Mouse (Mus musculus) adrenal gland, postnatal 4 days (tissue): ENCODE data around the gene Gm28230. TPM values are rescaled to one million over a fixed set of nuclear protein-coding genes. Genes with fewer than 3 reads are reported as not detected.

Experiments
- DNase-seq, 2 experiments: peaks; one replicate each; pipeline ENCODE4 v3.0.0; 2021 to 2022; ENCODE audit warnings: low spot score in 2 of 2, mixed read lengths in 2 of 2
- total RNA-seq, 2 experiments: library from RNA; stranded (reverse); gene quantifications; 2 replicates each; pipeline ENCODE4 v1.2.3; 2021

The Gm28230 gene
- total RNA-seq, 2 experiments from 2014 or later: 1.4 to 3.7 TPM

- DNase-seq: no peak
These were observed 12.3 kb downstream of the Gm28230 start for GRCm38 (mm10) chr2:74738623-74739475.

- DNase-seq: no peak
These were observed 12.9 kb downstream of the Gm28230 start for GRCm38 (mm10) chr2:74739476-74739800.

DNA sequence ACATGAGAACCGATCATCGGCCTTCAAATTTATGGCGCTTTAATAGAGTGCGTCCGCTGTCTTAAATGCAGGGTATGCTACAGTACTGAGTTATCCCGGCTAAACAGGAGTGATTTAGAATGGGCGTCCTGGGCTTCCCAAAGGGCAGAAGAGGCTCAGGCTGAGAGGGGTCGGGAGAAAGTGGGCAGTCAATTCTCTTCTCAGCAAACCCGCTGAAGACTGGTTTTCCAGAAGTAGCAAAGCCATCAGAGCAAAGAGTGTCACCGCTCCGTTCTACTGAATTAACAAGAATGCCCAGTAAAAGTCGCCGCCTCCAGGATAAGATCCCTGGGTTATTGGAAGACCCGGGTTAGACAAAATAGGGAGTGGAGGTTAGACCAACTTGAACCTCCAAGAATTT is 13.3 kb downstream of the Gm28230 start:
- no peak for DNase-seq

GRCm38 (mm10) chr2:74740311-74741091 is 14.0 kb downstream of the Gm28230 start:
- no peak for DNase-seq

DNA sequence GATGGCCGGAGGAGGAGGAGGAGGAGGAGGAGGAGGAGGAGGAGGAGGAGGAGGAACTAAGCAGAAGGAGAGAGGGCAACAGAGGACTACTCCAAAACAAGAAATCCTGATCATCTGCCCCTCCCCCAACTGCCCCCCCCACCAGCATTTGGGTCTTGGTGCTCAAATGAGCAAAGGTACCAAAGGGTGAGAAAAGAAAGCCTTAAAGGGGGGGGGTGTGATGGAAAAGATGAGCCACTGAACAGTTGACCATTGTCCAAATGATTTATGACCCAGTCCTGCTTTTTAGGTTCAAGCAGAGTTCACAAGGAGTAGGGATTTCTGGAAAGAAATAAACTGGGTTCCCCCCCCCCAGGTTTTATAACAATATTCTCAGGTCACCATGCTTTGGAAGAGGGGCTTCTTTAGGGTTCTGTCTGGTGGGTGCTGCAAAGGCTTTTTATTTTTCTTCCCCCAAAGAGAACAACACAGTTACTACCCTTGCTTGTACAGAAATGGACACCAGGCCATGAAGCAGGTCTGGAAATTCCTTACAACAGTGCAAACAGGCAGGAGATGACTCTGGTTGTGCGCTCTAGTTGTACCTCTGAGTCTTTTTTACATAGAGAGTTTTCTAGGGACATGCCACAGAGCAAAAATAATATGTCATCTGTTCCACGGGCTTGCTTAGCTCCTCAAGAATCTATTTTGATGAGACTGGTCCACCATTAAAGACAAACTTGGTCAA is 14.9 kb downstream of the Gm28230 start:
- no peak for DNase-seq

- no peak for DNase-seq
These were observed 15.4 kb downstream of the Gm28230 start for GRCm38 (mm10) chr2:74741979-74742277.

DNA sequence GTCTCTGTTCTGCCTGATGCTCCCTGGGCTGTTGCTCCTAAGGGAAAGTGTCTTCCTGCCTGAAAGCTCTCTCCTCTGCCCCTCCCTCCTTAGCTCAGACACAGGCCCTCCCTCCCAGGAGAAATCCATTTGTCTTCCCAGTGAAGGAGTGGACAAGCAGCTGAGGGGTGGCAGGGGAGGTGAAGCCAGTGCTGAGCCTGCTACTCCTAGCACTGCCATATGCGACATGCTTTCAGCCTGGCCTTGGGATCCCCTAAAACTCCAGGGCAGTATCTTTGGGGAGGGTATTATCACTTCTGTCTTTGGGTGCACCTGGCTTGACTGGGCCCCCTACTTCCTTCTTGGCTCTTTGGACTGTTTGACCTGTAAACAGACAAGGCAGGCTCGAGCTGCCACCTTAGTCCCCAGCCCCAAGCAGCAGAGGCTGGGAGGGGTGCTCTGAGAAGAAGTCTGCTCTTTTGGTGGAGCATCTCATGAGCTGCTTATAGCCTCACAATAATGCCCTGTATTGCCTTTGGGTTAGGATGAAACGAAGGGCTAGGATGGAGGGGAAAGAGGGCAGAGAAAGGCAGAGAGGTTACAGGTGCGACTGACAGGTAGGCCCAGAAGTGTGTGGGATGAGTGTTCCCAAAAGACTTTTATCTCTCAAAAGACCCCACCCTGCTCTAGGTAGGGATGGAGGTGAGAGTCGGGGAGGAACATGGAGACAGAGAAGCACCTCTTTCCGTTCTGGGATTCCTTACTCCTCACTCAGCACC is 19.2 kb downstream of the Gm28230 start:
- DNase-seq: no peak

DNA sequence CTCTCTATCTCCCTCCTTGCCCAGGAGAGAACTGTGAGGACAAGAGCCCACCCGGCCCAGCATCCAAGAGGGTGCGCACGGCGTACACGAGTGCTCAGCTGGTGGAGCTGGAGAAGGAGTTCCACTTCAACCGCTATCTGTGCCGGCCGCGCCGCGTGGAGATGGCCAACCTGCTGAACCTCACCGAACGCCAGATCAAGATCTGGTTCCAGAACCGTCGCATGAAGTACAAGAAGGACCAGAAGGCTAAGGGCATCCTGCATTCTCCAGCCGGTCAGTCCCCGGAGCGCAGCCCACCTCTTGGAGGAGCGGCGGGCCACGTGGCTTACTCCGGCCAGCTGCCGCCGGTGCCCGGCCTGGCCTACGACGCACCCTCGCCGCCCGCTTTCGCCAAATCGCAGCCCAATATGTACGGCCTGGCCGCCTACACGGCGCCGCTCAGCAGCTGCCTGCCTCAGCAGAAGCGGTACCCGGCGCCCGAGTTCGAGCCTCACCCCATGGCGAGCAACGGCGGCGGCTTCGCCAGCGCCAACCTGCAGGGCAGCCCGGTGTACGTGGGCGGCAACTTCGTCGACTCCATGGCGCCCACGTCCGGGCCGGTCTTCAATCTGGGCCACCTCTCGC is 19.9 kb downstream of the Gm28230 start:
- DNase-seq: no peak

DNA sequence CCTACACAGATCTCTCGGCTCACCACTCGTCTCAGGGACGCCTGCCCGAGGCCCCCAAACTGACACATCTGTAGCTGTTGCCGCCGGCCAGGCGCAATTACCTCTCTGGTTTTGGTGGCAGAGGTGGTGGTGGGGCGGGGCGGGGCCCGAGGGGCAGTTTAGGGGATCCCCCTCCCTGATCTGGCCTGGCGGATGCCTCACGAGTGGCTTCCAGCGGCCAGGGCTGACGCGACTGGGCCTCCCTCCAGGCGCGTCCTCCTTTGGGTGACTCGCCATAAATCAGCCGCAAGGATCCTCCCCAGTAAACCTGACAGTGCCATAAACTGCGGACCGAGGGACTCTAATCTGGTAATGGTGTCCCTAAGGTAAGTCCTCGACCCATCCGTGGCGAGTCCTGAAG is 20.5 kb downstream of the Gm28230 start:
- DNase-seq: no peak

DNA sequence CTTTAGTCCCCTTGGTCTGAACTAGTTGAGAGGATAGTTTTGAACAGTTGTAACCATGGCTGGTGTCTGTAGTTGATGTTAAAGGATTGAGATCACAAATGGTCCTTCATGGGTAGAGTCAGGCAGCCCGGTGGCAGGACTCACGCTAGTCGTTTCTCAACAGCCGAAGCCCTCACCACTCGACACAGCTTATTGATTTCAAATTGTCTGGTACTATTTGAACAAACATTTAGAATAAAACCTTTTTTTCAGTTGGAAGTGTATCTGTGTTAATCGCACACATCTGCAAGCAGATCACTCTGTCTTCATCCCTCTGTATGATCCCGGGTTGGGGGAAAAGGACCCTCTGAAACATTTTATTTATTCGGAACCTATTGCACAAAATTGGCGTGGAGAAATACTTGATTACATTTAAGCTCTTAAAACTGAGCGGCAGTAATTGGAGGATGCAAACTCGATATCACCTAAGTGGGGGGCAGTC is 21.2 kb downstream of the Gm28230 start:
- DNase-seq: no peak

DNA sequence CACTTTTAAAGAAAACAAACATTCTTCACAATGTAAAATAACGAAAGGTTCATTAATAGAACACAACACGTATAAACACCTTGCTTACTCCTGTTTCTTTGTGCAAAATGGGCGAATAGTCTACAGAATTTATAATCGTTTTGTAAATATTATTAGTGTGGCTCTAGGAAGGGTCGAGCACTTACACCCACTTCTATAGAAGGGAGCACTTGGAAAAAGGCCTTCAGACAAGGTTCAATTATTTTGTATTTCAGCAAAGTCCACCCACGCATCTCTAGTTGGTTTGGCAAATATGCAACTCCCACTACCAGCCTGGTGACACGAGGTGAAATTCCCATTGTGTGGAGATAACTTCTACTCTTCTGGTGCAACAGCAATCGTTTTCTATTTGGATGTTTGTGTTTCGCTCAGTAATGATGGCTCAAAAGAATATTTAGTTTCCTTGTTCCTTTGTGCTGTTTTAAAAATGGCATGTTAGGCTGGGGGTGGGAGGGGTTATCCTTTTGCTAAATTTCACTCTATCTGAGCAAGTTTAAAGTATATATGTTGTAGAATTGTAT is 22.0 kb downstream of the Gm28230 start:
- no peak for DNase-seq

DNA sequence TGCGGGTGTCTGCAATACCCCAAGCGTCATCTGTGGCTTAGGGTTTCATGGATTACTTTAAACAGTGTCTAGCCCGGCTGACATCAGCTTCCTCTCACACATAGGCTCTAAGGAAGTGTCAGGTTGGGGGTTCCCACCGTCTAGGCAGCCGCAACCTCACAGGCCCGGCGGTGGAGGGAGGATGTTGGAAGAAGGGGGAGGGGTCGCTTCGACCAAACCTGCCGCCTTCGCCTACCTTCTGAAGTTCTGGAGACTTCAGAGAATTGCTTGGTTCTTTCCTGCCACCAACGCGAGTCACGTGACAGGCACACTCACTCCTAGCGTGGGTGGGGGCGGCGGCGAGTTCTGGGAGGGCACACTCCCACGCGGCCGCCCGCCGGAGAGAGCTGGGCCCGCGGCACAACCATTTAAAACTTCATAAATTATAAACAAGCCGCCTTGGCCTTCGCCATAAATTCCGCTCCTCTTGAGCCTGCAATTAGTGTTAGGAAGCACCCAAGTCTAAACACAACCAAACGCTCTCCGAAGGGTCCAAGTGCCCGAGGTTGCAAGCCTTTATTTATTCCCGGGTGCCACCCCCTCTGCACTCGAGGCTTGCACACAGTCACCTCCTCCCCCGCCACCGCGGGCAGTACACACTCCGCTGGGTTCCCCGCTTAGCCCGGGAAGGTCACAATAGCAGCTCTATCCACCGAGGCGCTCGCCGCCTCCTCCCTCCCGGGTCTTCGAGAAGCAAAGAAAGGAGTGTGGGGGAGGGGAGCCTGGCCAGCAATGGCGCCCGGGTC is 23.0 kb downstream of the Gm28230 start:
- DNase-seq: no peak

DNA sequence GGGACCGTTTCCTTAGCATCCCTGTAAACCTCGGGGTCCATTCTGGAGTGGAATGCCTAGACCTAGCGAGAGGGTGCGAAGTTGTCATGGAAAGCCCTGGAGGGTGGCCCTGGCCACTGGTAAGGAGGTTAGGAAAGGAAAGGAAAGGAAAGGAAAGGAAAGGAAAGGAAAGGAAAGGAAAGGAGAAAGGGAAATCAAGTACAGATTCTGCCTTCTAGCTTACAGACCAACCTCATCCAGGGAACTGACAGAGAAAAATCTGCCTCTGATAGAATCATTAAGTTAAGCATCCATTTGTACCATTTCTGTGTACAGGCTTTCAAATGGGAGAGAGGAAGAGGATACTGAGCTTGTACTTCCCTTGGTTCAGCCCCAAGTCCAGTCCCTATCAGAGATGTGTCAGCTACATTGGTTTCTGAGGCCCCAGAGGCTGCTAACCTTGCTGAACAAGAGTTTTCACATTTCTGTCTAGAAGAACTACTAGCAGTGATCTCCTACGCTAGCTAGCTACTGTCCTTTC is 24.3 kb downstream of the Gm28230 start:
- no peak for DNase-seq

- DNase-seq: no peak
These were observed 25.3 kb downstream of the Gm28230 start for GRCm38 (mm10) chr2:74751861-74752260.

DNA sequence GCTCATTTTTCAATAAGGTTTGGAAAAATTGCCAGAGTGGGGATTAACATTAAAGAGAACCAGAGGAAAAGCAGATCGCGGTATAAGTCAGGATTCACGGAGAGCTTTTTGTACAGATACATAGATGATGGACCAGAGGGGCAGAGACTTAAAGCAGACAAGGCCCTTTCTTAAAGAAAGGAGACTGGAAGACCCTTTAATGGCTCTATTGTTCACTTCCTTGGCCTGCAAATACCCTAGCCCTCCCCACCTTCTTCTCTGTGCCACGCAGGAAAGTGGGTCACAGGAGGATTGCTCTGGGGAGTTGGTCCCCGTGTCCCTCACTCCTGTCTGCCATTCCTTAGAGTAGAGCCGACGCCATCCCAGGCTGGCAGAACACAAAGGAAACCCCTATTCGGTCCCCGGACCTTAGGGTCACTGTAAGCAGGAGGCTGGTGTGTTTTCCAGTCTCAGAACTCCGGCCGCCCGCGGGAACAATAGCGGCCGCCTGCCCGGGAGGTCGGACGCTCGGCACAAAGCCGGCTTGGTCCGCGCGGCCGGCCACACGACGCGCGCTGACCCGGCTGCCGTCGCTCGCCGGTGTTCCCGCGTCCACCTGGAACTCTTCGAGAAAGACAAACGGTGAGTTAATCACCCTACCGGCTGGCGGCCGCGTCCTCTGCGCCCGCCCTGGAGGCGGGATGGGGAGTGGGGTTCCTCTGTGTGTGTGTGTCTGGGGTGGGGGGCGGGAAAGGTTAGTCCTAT is 26.1 kb downstream of the Gm28230 start:
- DNase-seq: no peak

- no peak for DNase-seq
These were observed 26.6 kb downstream of the Gm28230 start for GRCm38 (mm10) chr2:74753175-74753523.

DNA sequence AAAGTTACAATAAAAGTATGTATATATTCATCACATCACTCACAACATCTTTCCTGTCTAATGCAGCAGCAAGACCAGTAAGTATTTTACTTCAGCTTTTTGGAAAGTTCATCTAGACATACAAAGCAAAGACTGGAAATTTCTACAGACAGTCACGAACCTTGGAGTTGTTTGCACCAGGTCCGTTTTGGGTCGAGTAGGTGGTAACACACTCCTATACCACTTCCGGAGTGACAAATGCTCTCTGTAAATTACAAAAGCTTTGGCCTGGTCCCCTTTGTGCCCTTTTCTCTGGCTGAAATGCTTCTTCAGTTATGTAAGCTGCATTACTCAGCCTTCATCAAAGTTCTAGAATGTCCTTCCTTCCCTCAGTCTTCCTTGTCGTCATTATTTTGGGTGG is 27.2 kb downstream of the Gm28230 start:
- no peak for DNase-seq

- DNase-seq: no peak
These were observed 33.6 kb downstream of the Gm28230 start for GRCm38 (mm10) chr2:74760146-74760545.

GRCm38 (mm10) chr2:74761941-74762340 is 35.4 kb downstream of the Gm28230 start:
- no peak for DNase-seq
